Mouse (Mus musculus) midbrain, postnatal 0 days (tissue): ENCODE results near the gene Vcl. TPM values are rescaled to one million over a fixed set of nuclear protein-coding genes. Genes with fewer than 3 reads are reported as not detected.
A peak's percentile ranks its signal among the peaks of the same experiment; 100 is the strongest.

Source experiments
- ATAC-seq: fragments of 200-750 bp; cut with Nextera tagmentation; 2 replicates; pipeline ENCODE4 v1.8.0; 2017; ENCODE audit warnings: moderate number of reproducible peaks, mild to moderate bottlenecking, moderate TSS enrichment, moderate library complexity; ENCODE audit not compliant: low FRiP score
- DNase-seq: peaks from one replicate; pipeline ENCODE4 v3.0.0-alpha.2; 2015; ENCODE audit warnings: low spot score
- H3K27ac ChIP-seq: fragments of 300-500 bp; sonication (generic); 2 replicates; pipeline ENCODE4 v1.5.1; 2014; ENCODE audit warnings: low read depth, mild to moderate bottlenecking, low read length, mixed read lengths
- H3K27me3 ChIP-seq: fragments of 300-500 bp; sonication (generic); 2 replicates; pipeline ENCODE4 v1.6.1; 2014; ENCODE audit warnings: low read length, control low read depth, mixed read lengths; ENCODE audit not compliant: insufficient read depth
- H3K36me3 ChIP-seq: fragments of 300-500 bp; sonication (generic); 2 replicates; pipeline ENCODE4 v1.6.1; 2014; ENCODE audit warnings: low read length, control low read depth, mixed read lengths; ENCODE audit not compliant: insufficient read depth
- H3K4me1 ChIP-seq: fragments of 300-500 bp; sonication (generic); 2 replicates; pipeline ENCODE4 v1.6.1; 2014; ENCODE audit warnings: mild to moderate bottlenecking, control low read depth, antibody characterized with exemption, low read length, mixed read lengths; ENCODE audit not compliant: insufficient read depth
- H3K4me2 ChIP-seq: fragments of 300-500 bp; sonication (generic); 2 replicates; pipeline ENCODE4 v1.6.1; 2014; ENCODE audit warnings: low read depth, mild to moderate bottlenecking, low read length, mixed read lengths; ENCODE audit not compliant: poor library complexity, severe bottlenecking
- H3K4me3 ChIP-seq: fragments of 300-500 bp; sonication (generic); 2 replicates; pipeline ENCODE4 v1.5.1; 2014; ENCODE audit warnings: low read depth, mild to moderate bottlenecking, low read length, moderate library complexity
- H3K9ac ChIP-seq: fragments of 300-500 bp; sonication (generic); replicated peaks from 2 replicates; pipeline ENCODE4 v1.6.1; 2014; ENCODE audit warnings: mild to moderate bottlenecking, low read length, moderate library complexity, mixed read lengths; ENCODE audit not compliant: poor library complexity, severe bottlenecking
- H3K9me3 ChIP-seq: fragments of 300-500 bp; sonication (generic); 2 replicates; pipeline ENCODE4 v1.6.1; 2016; ENCODE audit warnings: low read length, control low read depth
- CTCF ChIP-seq: IDR thresholded peaks from 2 replicates; pipeline ENCODE4 v1.5.1; 2016; ENCODE audit warnings: antibody characterized with exemption, mild to moderate bottlenecking
- WGBS: fragments of 180-500 bp; shearing (Covaris S2); extraction: QIAGEN DNeasy Blood & Tissue Kit; methylation state at CpG from one replicate; pipeline ENCODE4 v1.1.7; 2014; 5-methylcytosine and 5-hydroxymethylcytosine counted together
- polyA plus RNA-seq: library from polyadenylated mRNA; unstranded; fragments of >200 nt; fragmentation: Nextera tagmentation; extraction: Ambion mirVana; gene quantifications from 2 replicates; pipeline ENCODE4 v1.2.1, GENCODE M21; 2015
- total RNA-seq: library from RNA; depleted of rRNA; stranded (reverse); fragments of >200 nt; gene quantifications from 2 replicates; pipeline ENCODE4 v1.2.3, GENCODE M21; 2014

Gene Vcl
- total and polyA plus RNA-seq, 2 experiments from 2014 or later: 8.6 to 21.6 TPM

GRCm38 (mm10) chr14:20891941-20892402, 37.2 kb upstream of the Vcl start:
- no peak for ATAC-seq
- TF ChIP-seq CTCF: no peak
- no peak overlapping the region for H3K9ac ChIP-seq
- no peaks in the 10 kb centered on the region for H3K4me1 ChIP-seq
- H3K4me3 ChIP-seq: no peak overlapping the region
- no peaks in the 10 kb centered on the region for H3K27me3 ChIP-seq
- H3K4me2 ChIP-seq: no peak overlapping the region
- no peak overlapping the region for H3K27ac ChIP-seq
- H3K9me3 ChIP-seq: no peaks in the 10 kb centered on the region
- DNase-seq: peak; percentile 68
- no peaks in the 10 kb centered on the region for H3K36me3 ChIP-seq
- WGBS: 32% methylated on average over 9 of the region's 9 CpGs

- DNase-seq (no peak), ATAC-seq (no peak)
- H3K9ac ChIP-seq: no peak overlapping the region
- no peak overlapping the region for H3K4me2 ChIP-seq
- no peaks in the 10 kb centered on the region for H3K4me1 ChIP-seq
- H3K9me3 ChIP-seq: no peaks in the 10 kb centered on the region
- no peaks in the 10 kb centered on the region for H3K36me3 ChIP-seq
- no peak overlapping the region for H3K27ac ChIP-seq
- 78% methylated on average over 4 of the region's 4 CpGs for WGBS
- no peaks in the 10 kb centered on the region for H3K27me3 ChIP-seq
- no peak overlapping the region for H3K4me3 ChIP-seq
- TF ChIP-seq CTCF: no peak
These were observed 35.4 kb upstream of the Vcl start for GRCm38 (mm10) chr14:20893815-20894214.

- DNase-seq (no peak), ATAC-seq (no peak)
- WGBS: 91% methylated on average over 3 of the region's 3 CpGs
- H3K27ac ChIP-seq: no peak overlapping the region
- no peak for TF ChIP-seq CTCF
- H3K4me1 ChIP-seq: no peaks in the 10 kb centered on the region
- no peaks in the 10 kb centered on the region for H3K36me3 ChIP-seq
- H3K4me2 ChIP-seq: no peak overlapping the region
- no peaks in the 10 kb centered on the region for H3K9me3 ChIP-seq
- no peak overlapping the region for H3K9ac ChIP-seq
- H3K27me3 ChIP-seq: no peaks in the 10 kb centered on the region
- H3K4me3 ChIP-seq: no peak overlapping the region
These were observed 27.9 kb upstream of the Vcl start for GRCm38 (mm10) chr14:20901267-20901666.

GRCm38 (mm10) chr14:20903137-20903536, 26.1 kb upstream of the Vcl start:
- Histone ChIP-seq H3K4me3 (no peak overlapping the region), H3K27ac (no peak overlapping the region), H3K4me1 (no peaks in the 10 kb centered on the region), H3K9me3 (no peaks in the 10 kb centered on the region), H3K4me2 (no peak overlapping the region), H3K36me3 (no peaks in the 10 kb centered on the region), H3K27me3 (no peaks in the 10 kb centered on the region), H3K9ac (no peak overlapping the region)
- ATAC-seq (no peak), DNase-seq (no peak)
- 83% methylated on average over 6 of the region's 6 CpGs for WGBS
- no peak for TF ChIP-seq CTCF

- no peaks in the 10 kb centered on the region for H3K36me3 ChIP-seq
- no peak overlapping the region for H3K9ac ChIP-seq
- DNase-seq: no peak
- H3K4me1 ChIP-seq: no peaks in the 10 kb centered on the region
- no peak overlapping the region for H3K4me2 ChIP-seq
- no peak overlapping the region for H3K27ac ChIP-seq
- TF ChIP-seq CTCF: no peak
- H3K4me3 ChIP-seq: no peak overlapping the region
- 87% methylated on average over 2 of the region's 2 CpGs for WGBS
- no peak for ATAC-seq
- no peaks in the 10 kb centered on the region for H3K27me3 ChIP-seq
- no peaks in the 10 kb centered on the region for H3K9me3 ChIP-seq
These were observed 17.4 kb upstream of the Vcl start for GRCm38 (mm10) chr14:20911811-20912210.

GRCm38 (mm10) chr14:20914415-20914814, 14.8 kb upstream of the Vcl start:
- WGBS: 57% methylated on average over 2 of the region's 2 CpGs
- Histone ChIP-seq H3K9ac (no peak overlapping the region), H3K4me2 (no peak overlapping the region), H3K36me3 (no peaks in the 10 kb centered on the region), H3K27me3 (no peaks in the 10 kb centered on the region), H3K4me1 (no peaks in the 10 kb centered on the region), H3K27ac (no peak overlapping the region), H3K9me3 (no peaks in the 10 kb centered on the region), H3K4me3 (no peak overlapping the region)
- DNase-seq: peak; percentile 42
- no peak for TF ChIP-seq CTCF
- no peak for ATAC-seq
